Mouse (Mus musculus) bone marrow macrophage, adult 2 months (primary cell): ENCODE measurements at regions not wholly inside any gene's neighbourhood (a gene's known extent, or its start where the extent isn't known, plus 50 kb on each side); places are given as distances from the start of the nearest gene placed in this dataset.

Experiments
- H3K27ac ChIP-seq: 2 replicates; pipeline ENCODE4 v1.5.1; 2012; ENCODE audit warnings: low read depth, low read length; ENCODE audit not compliant: insufficient read depth
- H3K4me1 ChIP-seq: 2 replicates; pipeline ENCODE4 v1.6.1; 2012; ENCODE audit warnings: low read length; ENCODE audit not compliant: control insufficient read depth, insufficient read depth
- H3K4me3 ChIP-seq: 2 replicates; pipeline ENCODE4 v1.5.1; 2012; ENCODE audit warnings: mild to moderate bottlenecking, low read length, moderate library complexity; ENCODE audit not compliant: insufficient read depth
- CTCF ChIP-seq: IDR thresholded peaks from 2 replicates; pipeline ENCODE4 v1.5.1; 2012; ENCODE audit warnings: low read depth, mild to moderate bottlenecking, low read length, moderate library complexity
- POLR2A ChIP-seq: IDR thresholded peaks from 2 replicates; pipeline ENCODE4 v1.6.1; 2012; ENCODE audit warnings: mild to moderate bottlenecking, low read depth, low read length, borderline replicate concordance

DNA sequence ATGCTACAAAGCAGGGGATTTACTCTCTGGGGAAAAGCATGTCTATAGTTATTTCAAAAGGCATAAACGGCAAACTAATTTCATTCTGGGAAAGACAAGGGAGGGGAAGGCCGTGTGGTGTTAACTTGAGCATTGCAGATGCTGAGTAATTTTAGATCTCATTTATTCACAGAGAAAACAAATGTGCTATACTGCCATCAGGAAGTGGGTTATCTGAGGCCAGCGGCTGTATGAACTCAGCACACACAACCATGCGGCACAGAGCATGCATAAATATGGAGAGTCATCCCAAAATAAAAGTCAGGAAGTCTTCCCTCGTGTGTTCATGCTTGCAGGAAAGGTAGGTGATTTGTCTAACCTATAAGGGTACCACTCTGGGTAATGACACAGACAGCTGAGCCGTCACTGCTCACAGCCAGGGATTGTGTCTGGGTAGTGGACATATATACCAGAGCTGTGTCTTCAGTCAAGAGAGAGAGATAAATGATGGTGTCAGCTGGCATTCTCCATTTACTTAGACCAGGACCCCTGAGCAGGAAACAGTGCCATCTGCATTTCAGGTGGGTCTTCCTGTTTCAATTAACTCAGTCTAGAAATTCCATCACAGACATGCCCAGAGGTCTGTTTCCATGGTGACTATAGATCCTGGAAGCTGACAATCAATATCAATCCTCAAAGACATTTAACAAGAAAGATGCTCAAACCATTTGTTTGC lies 160.3 kb upstream of the Nsun2 start:
- Histone ChIP-seq H3K4me1 (no peaks in the 10 kb centered on the region), H3K4me3 (no peak overlapping the region), H3K27ac (no peak overlapping the region)
- TF ChIP-seq CTCF, result no peak
- TF ChIP-seq POLR2A, result no peak

DNA sequence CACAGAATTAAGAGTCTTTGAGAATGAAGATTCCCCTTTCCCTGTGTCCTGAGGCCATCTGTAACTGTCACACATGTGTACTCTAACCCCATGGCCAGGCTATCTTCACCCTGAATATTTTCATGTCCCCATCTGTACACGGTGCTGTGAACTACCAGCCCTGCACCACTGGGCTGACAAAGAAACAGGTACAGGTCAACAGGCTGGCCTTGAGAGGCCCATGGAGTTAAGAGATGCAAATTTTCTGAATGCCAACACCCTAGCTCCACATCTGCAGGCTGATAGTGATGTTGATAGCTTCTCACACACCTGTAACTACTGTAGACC lies 159.8 kb upstream of the Nsun2 start:
- H3K4me1 ChIP-seq, result no peaks in the 10 kb centered on the region
- H3K4me3 ChIP-seq, result no peak overlapping the region
- TF ChIP-seq CTCF (no peak), POLR2A (no peak)
- H3K27ac ChIP-seq, result no peak overlapping the region

DNA sequence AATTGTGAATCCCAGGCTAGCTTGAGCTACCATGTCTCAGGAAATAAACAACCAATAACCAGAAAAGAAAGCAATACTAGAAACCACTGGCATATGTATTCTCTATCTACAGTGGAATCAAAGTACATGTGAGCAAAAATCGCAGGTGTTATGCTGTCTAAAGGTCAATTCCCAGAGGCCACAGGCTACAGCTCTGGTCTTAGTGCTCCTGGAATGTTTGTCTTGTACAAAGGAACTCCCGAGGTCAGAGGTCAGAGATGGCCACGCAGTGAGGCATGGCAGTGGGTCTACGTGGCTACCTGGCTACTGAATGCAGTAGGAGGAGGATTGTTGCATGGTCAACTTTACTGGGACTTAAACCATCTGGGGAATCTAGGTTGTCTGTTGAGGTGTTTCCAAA lies 153.1 kb upstream of the Nsun2 start:
- Histone ChIP-seq H3K27ac (no peak overlapping the region), H3K4me1 (peaks cover 18% of the 10 kb centered on the region), H3K4me3 (no peak overlapping the region)
- TF ChIP-seq POLR2A (no peak), CTCF (no peak)

DNA sequence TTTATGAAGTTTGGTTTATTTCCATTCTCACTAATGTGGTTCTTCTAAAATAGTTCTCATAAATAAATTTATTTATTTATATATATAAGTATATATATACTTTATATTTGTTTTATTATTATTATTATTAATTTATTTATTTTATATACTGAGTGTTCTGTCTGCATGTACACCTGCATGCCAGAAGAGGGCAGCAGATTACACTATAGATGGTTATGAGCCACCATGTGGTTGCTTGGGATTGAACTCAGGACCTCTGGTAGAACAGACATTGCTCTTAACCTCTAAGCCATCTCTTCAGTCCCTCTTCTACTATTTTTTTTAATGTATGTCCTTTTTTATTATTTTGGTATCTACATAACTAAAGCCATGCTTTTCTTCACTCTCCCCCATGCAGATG lies 148.8 kb upstream of the Nsun2 start:
- Histone ChIP-seq H3K27ac (no peak overlapping the region), H3K4me1 (peaks cover 18% of the 10 kb centered on the region), H3K4me3 (no peak overlapping the region)
- no peak for TF ChIP-seq POLR2A
- no peak for TF ChIP-seq CTCF

DNA sequence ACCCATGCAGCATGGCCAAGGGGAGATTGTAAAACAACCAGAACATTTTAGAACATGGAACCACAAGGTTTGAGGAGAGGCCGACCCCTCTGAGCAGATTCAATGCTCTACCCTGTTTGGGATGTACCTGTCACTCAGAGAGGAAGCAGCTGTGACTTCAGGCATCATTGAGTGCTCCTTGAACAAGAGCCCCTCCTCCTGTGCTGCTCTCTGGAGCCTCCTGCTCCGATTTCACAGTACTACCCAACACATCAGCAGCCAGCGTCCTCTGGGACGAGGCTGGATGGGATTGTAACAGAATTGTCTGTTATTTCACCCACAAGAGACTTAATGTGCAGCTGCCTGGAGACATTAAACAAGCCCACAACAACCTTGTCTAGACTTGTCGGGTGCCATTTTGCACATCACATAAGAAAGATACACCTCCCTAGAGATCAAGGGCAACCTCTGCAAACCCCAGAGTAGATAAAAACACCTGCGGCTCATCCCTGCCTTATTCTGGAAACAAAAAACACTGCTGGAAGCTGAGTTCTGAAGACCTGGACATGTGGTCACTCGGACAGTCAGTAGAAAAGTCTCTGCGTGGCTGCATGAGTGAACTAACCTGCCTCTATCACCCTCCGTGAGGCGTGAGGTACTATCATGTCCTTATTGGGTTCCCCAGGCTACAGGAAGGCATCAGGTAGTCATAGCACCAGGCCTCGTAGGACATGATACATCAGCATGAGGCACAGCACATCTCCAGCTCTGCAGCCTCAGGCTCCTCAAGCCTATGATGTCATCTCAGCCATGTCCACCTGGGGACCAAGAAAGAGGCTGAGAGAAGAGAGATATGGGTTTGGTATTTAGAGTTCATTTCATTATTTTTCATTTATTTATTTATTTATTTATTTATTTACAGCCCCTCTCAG lies 140.4 kb upstream of the Nsun2 start:
- Histone ChIP-seq H3K27ac (peak overlapping the region; percentile 77), H3K4me1 (peaks cover 7% of the 10 kb centered on the region), H3K4me3 (no peak overlapping the region)
- no peak for TF ChIP-seq CTCF
- TF ChIP-seq POLR2A, result no peak

DNA sequence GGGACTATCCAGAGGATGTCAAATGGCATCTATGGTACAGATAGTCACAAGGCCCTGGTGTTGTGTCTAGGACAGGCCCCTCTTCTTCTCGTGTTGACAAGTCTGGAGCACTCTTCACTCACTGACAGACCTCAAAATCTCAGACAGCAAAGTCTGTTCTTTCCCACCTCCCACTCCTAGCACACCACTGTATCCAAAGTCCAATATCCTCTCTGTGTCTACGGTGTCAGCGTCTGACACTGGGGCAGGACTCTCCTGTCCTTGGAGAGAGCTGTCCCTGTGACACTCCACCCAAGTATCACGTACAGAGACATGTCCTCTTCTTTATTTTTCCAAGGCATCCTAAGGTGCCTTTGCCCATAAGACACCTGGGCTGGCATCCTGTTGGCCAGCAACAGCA lies 139.0 kb upstream of the Nsun2 start:
- Histone ChIP-seq H3K27ac (no peak overlapping the region), H3K4me1 (peaks cover 7% of the 10 kb centered on the region), H3K4me3 (no peak overlapping the region)
- TF ChIP-seq POLR2A (no peak), CTCF (no peak)

DNA sequence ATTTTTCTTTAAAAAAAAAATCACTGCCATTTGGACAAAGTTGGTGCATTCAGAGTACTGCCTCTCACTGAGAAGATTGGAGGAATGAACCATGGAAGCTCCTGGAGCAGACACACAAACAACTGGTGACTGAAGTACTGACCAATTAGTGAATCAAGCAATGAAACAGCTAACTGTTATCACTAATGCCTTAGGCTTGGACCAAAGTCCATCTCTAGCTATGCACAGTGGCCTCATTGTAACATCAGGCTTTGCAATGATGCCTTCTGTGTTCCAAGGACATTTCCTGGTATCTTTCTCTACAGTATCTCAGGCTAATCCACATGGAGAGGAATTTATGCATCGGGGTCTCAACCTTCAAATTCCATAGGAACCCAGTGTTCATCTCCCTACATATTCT lies 123.2 kb upstream of the Nsun2 start:
- H3K4me3 ChIP-seq, result no peak overlapping the region
- TF ChIP-seq CTCF (no peak), POLR2A (no peak)
- no peaks in the 10 kb centered on the region for H3K4me1 ChIP-seq
- no peak overlapping the region for H3K27ac ChIP-seq

DNA sequence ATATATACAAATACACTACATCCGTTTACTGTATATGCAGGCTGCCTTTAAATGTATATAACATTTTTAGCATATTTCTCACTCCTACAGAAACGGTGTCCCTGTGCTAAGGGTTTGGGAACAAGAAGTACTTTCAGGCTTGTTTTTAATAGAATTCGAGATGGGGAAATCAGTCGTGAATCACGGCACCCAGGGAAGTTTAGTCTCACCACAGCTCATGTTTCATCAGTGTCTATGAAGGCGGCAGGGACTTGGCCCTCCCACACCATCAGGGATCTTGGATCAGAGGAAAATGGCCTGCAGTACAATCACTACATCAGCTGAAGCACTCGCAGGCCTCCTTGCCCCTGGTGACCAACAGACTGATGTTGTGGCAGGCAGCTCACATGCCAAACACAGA lies 118.7 kb upstream of the Nsun2 start:
- H3K4me3 ChIP-seq, result no peak overlapping the region
- H3K4me1 ChIP-seq, result no peaks in the 10 kb centered on the region
- H3K27ac ChIP-seq, result no peak overlapping the region
- no peak for TF ChIP-seq CTCF

DNA sequence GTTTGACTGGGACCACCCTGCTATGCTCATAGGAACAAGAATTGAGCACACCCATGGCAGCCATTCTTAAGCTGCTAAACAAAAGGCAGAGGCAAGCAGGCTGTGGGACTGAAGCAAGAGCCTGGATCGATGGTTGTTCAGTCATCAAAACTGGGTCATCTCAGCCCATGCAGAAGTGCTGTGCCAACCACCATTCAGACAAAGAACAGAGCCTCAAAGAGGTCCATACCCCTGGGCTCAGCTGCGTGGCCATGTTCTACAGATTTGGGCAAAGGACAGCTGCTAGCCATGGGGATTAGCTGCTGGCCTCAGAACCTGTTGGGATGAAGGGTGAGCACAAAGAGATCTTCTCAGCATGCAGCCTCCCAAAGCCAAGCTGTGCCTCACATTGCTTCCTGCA lies 116.8 kb upstream of the Nsun2 start:
- no peak for TF ChIP-seq CTCF
- TF ChIP-seq POLR2A, result no peak
- H3K4me1 ChIP-seq, result no peaks in the 10 kb centered on the region
- H3K4me3 ChIP-seq, result no peak overlapping the region
- H3K27ac ChIP-seq, result no peak overlapping the region

DNA sequence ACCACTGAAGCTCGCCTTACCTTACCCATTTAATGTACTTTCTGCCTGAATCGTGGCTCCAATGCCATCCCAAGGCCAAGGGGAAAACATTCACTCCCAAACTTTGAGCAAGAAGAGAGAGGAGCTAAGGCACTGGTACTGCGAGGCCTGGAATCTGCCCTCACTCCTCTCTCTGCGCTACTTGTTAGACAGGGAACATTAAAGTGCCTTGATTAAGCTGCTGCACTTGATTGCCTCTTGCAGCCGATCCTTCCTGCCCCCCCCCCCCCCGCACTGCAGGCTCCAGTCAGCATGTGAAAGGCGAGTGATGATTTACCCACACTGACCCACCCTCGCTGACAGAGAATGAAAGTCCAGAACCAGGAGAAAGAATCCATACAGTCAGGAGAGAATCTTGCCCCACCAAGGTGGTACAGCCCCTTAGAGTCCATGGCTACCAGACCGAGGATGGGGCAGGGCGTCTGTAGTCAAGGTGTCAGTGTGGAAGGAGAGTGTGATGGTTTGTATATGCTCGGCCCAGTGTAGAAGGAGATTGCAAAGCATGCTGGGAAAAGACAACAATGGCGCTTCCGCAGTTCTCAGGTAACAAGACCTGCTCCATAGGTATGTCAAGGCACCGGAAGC lies 115.6 kb upstream of the Nsun2 start:
- H3K27ac ChIP-seq, result no peak overlapping the region
- H3K4me3 ChIP-seq, result no peak overlapping the region
- TF ChIP-seq POLR2A (no peak), CTCF (no peak)
- H3K4me1 ChIP-seq, result no peaks in the 10 kb centered on the region
